In genomic region chr9:83119211-83119610, GRCm38 (mm10) we compare ENCODE assay signal across 16 mouse cellular contexts.
"Had no signal": no experiment of that assay in that cellular context is flagged by ENCODE, and none has a peak within 500 bp of the region (broad histone marks: within the 10 kb centered on the region; RNA-seq: fewer than 3 reads in every experiment).

No protein-coding gene starts in this region.

- H3K4me2 ChIP-seq: lung, embryonic 15.5 days; midbrain, embryonic 12.5 days; neural tube, embryonic 12.5 days had no signal

- H3K27me3 ChIP-seq: lung, embryonic 15.5 days; midbrain, embryonic 12.5 days; neural tube, embryonic 12.5 days had no signal

- H3K36me3 ChIP-seq: lung, embryonic 15.5 days; midbrain, embryonic 10.5 days; midbrain, embryonic 12.5 days; neural tube, embryonic 12.5 days had no signal

- ATAC-seq: liver, postnatal 0 days; lung, postnatal 0 days had no signal

- H3K9me3 ChIP-seq: lung, embryonic 15.5 days; midbrain, embryonic 10.5 days; midbrain, embryonic 12.5 days; neural tube, embryonic 12.5 days had no signal

- DNase-seq: liver, postnatal 0 days; lung, adult 2 months; lung, postnatal 14 days; lung, postnatal 36 days; midbrain, embryonic 14.5 days; right cerebral cortex, postnatal 14 days; spleen, adult 18-20 months; thymus, adult 18-20 months; thymus, postnatal 14 days; thymus, postnatal 36 days had no signal

- H3K9ac ChIP-seq: liver, postnatal 0 days; lung, embryonic 15.5 days; midbrain, embryonic 12.5 days; neural tube, embryonic 12.5 days had no signal

- H3K4me3 ChIP-seq: lung, embryonic 15.5 days; midbrain, embryonic 10.5 days; midbrain, embryonic 12.5 days; neural tube, embryonic 12.5 days had no signal

- H3K4me1 ChIP-seq: lung, embryonic 15.5 days; midbrain, embryonic 10.5 days; midbrain, embryonic 12.5 days; neural tube, embryonic 12.5 days had no signal

- H3K27ac ChIP-seq: lung, embryonic 15.5 days; macrophage; midbrain, embryonic 10.5 days; midbrain, embryonic 12.5 days; neural tube, embryonic 12.5 days had no signal
